Mouse (Mus musculus) kidney, adult 9 months (tissue): ENCODE data around the gene Hipk2.

Experiments used
- DNase-seq: peaks from one replicate; pipeline ENCODE4 v3.0.0; 2022

The Hipk2 gene

DNA sequence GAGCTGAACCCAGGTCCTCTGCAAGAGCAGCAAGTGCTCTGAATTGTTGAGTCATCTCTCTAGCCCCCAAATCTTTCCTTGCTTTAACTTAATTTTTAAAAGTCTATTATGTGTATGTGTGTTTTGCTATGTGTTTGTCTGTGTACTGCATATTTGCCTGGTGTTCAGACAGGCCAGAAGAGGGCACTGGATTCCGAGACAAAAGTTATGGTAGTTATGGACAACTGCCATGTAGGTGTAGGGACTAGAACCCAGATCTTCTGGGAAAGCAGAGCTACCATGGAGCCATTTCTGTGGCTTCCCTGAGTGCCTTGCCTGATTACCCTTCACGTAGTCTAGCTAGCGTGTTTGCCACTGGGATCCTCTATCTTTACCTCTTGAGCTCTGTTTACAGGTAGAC lies 134.9 kb downstream of the Hipk2 start:
- DNase-seq = no peak

DNA sequence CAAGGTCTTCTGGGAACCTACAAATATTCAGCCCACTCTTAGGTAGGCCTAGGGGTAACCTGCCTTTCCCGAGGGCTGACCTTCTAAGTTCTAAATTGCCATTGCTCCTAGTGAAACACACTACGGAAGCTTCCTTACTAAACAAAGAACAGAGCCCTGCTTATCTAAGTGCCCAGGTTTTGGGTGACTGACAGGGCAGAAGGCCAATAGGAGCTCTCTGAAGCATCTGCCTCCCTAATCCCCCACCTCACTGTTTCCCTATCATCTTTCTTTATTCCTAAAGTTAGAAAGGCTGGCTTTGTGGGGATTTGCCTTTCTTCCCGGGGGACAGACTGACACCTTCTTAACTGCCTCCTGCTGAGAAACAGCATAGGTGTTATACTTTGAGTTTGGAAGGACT lies 136.7 kb downstream of the Hipk2 start:
- no peak for DNase-seq

DNA sequence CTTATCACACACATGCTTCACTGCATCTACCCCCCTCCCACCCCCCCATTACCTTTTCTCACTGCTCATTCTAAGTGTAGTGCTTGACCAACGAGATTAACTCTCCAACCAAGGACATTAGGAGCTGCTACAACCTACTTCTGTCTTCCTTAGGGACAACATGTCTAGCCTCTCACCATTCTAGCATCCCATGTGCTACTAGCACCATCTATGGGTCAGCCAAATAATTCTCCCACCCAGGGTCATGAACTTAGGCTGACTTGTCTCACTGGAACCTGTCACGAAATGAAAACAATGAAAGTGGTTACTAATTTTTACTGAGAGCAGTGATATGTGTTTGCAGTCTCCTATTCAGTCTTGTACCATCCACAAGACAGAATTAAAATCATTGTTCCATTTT lies 138.2 kb downstream of the Hipk2 start:
- DNase-seq = no peak

DNA sequence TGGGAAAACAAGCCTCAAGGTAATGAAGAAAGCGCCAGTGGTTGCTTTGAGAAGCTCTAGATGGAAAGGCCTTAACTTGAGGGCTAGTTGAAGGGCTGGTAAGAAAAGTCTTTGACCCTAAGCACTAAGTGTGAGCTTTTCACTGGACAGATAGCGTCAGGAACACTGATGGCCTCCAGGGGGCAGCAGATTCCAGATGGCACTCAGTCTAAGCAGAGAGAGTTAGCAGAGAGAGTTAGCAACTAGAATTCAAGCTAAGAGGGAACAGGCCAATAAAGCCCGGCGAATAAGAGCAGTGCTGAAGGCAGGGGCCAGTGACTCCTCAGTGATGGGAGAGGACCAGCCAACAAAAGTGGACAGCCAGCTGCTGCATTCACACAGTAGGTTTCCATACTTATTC lies 139.7 kb downstream of the Hipk2 start:
- peak; percentile 87 for DNase-seq

DNA sequence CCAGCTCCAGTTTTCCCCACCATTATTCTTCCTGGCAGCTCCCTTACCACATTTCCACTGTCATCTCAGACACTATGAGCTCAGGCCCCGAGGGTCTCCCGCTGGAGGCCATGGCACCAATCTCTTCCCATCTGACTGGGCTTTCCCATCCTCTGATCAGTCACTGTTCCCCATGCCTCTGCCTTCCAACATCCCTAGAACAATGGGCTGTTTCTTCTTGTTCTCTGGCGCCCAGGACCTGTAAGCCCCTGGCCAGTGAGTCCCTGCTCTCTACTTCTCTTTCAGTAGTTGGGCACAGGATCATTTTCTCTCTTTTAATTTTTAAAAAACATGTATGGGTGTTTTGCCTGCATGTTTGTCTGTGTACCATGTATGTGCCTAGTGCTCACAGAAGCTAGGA lies 143.3 kb downstream of the Hipk2 start:
- no peak for DNase-seq

DNA sequence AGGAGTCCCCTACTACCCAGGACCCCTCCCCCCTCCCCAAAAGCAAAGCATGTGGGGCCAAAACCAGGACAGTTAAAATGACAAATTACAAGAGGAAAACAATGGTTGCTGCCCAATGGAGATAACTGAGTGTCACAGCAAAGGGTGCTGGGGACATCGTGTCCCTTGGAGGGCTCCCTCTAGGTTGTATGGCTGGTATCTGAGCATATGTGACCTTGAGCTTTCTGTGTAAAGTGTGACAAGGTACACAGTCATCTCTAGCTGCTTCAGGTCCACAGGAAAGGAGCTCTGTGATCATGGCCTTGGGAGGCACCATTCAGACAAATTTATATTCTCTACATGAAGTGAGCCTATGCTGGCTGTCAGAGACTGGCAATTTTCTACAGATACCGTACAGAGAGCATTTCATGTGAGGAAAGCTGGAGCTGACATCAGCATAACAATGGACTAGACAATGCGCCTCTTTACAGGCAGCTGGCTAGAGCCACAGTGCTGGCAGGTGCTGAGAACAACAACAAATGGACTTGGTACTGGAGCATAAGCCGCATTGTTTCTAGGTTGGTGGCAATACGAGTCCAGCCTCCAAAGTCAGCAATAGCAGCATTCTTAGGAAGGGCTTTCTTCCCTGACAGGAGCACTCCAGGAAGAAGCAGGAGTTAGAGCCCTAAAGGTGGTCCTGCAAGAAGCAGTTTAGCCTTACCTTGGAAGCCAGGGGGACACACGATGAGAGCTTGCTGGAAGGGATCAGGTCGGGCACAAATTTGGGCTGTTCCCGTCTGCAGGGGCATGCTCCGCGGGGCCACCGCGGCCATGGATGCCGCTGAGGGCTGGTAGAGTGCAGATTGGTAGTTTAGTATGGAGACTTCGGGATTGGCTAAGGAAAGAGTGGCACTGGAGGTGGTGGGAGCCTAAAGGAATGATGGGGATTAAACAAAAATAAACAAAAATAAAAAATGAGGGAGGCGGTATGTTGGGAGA lies 145.5 kb downstream of the Hipk2 start:
- no peak for DNase-seq

DNA sequence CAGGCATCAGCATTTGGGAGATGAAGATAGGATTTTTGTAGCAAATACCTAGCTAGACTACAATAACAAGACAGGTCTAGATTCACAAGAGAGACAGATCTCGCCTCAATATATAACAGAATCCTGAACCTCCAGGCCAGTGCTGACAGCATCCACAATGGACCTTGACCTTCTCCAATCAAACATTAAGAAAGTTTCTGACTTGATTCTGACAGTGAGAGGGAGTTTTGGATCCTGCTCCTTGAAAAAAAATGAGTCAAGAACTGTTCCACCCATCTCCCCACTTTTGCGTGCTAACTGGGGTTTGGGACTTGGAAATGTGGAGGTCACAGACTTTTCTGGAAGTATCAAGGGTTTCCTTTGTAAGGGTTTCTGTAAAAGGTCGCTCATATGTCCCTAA lies 150.4 kb downstream of the Hipk2 start:
- peak; percentile 54 for DNase-seq

DNA sequence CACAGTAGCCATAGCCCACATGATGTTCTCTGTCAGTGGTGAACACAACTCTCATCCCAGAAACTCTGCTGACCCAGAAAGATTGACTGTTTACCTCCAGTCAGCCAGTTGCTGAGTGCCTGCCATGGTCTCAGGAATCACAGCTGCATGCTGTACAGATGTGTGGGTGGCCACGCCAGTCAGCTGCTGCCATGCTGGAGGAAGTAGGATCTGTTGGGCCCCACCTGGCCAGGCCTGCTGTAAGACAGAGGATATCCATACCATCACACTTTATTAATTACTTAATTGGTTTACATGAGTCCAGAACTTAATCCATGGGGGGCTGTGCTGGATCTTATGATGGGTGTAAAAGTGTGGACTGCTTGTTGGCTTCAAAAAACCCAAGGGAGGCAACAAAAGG lies 154.6 kb downstream of the Hipk2 start:
- no peak for DNase-seq

DNA sequence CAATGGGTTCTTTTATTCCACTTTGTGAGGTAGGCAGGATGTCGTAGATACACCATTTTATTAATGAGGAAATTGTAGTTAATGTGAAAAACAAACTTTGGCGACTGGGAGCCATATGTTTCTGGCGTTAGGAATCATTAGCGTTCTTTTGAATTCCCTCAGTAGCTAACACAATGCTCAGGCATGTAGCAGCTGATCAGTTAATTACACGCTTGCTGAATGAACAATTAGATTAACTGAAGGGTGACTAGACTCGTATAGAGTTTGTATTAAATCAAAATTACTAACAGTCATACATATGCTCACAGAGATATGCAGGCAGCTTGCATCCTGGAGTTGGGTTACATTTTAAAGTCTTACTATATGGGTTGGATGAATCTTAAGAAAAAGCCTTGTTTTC lies 156.7 kb downstream of the Hipk2 start:
- DNase-seq = no peak

DNA sequence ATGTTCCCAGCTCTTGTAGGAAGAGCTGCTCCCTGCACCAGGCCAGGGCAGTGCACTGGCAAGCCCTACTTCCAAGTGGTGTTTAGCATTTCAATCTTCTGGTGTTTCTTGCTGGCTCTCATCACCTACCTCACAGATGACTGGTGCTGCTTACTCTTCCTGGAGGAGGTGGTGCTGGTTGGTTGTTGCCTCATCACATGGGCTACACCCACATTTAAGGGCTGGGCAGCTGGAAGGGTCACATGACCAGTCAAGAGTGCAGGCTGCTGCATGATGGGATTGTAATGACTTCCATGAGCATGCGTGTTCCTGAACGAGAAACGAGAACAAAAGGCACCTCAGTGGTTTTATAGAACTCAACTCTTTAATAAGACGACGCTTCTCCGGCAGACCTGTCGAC lies 157.3 kb downstream of the Hipk2 start:
- no peak for DNase-seq

DNA sequence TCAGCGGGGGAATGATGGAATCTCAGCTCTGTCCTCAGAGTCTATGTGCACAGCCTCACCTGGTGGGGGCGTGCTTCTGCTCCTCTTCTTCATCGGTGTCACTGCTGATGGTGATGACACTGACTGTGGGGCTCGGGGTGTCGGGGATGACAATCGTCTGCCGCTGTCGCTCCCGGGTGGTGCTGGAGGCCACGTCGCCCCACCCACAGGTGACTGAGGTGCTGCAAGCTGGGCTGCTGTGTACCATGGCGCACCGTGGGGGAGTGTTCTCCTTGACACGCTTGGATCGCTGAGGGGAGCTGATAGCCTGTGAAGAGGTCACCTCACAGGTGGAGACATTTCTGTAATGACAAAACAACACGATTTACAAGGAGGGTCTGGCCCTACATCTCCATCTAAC lies 160.1 kb downstream of the Hipk2 start:
- no peak for DNase-seq

DNA sequence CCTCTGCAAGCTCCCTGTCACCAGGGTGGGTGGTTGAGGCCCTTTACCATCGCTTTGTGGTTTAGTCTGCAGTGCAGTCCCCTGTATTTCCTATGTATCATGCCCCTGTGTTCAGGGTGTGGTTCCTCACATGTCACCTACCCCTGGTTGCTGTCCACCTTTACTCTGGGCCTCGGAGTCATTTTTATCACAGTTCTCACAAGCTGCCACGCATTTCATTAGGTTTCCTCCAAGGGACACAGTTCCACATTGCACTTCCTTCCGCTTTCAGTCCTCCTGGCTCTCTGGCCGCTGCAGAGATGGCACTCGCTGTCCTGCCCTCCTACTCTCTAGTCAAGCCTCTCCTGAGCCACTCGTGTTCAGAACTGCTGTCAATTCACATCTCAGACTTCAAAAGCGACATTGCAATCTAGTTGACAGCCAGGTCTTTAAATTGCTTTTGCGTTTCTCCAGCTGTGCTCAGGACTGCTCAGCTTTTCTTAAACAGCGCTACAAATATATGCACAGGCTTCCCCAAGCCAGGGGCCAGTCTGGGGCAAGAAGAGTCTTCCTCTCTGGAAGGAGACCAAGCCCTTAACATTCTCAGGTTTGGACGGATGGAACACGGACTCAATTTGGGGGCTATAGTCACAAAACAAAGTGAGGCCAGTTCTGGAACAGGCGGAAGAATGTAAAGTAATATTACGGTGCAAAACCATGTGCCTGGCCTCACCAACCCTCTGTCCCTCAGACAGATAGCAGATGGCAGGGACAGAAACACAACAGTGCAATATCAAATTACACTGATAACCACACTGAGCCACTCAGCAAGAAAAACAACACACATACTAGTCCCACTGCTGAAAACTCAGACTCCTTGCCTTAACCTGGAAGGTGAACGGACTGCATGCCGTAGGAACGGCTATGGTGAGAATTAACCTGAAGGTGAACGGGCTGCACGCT lies 161.7 kb downstream of the Hipk2 start:
- DNase-seq = no peak

DNA sequence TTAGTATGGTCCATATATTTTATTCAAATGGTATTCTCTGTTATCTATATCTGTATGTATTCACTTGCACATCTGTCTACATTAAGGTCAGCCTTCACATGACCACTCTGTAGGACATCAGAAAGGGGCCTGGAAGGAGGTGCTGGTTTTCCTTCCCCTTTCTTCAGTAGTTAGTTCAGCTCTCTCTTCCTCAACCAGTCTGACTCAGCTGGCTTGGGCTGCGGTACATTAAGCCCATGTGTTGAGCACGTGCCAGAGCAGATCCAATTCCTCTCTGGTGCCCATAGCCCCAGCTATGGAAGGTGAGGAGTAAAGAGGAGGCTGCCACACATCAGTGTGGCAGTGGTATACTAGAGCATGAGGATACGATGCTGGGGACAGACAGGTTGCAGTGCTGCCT lies 165.5 kb downstream of the Hipk2 start:
- DNase-seq = no peak

DNA sequence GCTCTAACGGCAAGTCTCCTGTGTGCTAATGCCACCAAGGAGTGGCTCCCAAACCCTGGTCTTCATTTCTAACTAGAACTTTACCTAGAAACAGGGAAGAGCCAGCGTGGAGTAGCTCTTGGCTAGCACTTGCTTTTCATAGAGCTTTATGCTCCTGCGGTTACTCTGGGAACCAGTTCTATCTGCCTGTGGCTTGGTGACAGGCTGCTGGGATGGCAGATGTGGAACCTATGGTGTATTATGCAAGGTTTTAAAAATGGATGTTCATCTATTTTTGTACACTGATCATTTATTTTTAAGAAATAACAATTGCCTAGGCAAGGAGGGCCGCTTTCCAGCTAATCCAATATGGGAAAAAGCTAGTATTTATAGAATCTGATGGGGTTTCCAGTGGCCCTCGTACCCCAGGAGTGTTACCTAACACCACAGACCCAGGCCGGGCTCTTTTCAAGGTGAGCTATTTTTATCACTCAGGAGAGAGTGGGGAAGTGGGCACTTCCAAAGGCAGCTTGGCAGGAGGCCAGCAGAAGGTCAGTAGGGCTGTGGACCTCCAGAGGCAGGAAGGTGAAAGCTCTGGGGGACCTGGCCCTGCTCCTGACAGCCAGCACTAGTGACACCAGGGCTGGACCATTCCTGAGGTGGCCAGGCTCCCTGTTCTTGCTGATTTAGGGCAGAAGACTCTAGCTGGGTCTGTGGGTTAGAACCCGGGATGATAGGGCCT lies 171.5 kb downstream of the Hipk2 start:
- DNase-seq = peak; percentile 45

DNA sequence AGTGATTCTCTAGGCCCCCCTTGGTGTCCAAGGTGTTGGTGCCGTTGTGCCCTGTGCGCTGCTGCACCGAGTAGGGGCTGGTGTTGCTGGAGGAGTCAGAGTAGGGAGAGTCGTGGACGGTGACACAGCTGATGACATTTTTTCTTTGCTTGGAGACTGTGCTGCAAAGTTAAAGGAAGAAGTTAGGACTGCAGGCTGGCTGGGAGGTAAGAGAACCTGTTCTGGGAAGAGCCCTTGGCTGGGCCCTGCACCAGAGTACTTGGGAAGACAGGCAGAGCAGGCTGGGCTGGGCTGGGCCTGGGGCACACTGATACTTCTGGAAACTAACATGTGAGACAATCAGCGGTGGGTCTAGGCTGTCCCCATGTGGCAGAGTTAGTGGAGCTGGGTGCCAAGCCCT lies 172.4 kb downstream of the Hipk2 start:
- DNase-seq = no peak

DNA sequence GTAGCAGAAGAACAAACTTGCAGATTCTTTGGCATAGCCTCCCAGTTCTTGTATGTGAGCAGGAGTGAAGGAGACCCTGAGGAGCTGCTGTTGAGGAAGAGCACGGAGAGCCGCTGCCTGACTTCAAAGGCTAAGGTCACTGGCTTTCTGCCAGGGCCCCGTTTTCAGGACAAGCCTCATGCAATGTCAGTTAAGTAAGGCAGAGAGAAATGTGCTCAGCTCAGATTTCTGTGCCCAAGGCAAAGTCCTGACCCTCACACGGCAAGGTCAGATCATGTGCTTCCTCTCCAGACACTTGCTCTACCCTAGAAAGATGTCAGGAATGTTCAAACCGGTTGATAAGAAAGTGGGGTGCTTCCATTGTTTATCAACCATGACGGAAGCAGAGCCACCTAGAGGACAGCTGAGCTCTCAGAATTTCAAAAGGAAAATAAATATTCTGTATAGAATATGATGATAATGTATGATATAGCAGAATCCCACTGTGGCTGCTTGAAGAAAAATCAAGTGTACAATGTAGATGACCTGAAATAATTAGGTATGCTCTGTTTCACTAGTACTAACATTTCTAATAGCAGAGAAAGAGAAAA lies 173.1 kb downstream of the Hipk2 start:
- peak; percentile 32 for DNase-seq

DNA sequence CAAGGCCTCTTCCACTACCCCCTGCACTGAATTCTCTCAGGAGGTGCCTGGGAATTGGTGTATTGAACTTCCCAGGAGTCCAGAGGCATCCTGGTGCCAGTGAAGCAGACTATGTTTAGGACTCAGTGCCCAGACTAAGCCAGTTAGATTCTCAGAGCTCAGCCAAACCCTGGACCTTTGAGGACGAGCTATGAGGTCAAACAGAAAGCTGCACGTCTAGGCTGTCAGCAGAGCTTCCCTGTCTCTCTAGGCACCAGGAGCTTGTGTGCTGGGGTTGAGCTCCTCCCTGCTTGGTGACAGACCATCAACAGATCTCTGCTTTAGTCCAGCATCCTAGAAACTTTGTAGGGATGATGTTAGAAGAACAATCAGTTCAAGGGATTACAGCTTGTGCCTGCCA lies 174.5 kb downstream of the Hipk2 start:
- no peak for DNase-seq

DNA sequence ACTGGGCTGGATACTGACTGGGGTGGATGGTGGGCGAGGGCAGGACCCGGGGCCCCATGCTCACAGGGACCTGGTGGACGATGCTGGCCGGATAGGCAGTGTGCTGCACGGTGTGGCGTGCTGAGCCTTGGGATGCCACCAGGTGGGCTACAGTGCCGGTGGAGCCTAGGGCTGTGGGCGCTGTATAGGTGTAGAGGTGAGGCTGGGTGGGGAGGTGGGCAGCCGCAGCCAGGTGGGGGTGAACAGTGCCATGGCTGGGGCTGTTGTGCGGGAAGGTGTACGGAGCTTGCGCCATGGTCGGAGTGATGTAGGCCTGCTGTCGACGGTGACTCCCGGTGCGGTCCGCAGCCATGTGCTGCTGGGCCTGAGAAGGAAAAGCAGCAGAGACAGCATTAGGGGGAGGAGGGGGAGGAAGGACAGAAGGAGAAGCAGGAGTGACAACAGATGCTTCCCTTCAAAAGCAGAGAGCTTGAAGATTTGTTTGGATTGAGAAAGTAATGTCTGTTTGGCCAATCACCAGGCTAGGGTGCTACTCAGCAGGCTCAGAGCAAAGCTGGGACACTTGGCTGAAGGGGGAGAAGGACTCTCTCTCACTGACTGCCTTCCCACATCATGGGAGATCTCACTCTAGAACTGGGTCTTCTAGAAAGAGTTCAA lies 177.6 kb downstream of the Hipk2 start:
- DNase-seq = no peak

DNA sequence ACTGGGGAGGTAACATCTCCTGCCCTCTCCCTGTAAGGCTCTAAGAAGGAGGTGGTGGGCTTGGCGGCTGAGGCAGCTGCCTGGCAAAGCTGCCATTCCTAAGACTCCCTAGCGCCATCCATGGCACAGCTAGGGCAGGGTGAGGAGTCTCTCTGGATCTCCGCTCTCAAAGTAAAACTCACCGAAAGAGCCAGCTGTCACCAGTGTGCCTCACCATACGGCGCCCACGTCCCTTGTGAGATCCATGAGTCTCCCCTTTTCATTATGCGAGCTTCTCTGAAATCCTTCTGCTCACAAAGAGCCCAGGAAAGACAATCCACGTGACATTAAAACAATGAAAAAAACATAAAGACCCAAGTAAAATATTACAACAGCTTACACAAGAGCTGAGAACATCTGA lies 179.4 kb downstream of the Hipk2 start:
- DNase-seq = no peak

DNA sequence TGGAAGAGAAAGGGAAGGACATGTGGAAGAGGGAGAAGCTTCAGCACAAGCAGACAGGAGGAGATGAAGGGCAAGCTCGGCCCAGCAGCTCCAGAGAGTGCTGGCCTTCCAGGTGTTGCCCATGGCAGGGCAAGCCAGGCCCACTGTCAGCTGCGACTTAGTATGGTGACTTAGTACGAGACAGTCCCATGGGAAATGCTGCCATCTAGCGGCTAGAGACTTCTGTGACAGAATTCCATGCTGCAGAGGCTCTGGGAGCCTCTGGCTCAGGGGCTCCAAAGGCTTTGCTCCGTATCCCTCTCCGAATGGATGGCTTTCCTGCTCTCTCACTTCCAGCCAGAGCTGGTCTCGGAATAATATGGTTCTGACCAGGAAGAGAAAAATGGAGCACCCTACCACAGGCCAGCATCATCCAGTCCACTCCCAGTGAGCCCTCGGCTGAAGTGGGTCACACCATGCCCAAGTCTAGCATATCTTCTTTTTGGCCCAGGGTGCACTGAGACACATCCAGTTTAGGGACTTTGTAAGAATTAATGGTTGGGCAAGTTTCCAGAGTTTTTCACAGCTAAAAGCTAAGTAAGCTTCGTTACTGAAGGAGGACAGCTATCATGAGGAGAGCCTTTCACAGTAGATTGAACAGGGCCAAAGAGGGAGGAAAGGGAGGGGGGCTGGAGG lies 180.4 kb downstream of the Hipk2 start:
- peak; percentile 80 for DNase-seq

DNA sequence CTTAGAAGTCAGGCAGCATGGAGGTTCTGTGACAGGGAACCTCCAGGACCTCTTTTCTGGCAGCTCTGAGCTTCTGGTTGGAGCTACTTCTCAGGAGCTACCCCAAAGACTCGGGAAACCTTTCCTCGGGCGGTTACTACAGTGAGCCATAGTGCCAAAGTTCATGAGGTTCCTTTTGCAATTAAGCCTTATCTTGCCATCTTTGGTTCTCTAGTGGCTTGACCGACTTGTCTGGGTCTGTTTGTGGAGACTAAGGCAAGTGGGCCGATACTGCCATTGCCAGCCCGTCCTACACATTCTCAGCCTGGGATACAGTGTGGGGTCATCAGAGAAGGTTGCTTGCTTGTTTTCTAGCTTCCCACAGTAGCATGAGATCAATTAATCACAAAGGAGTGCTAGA lies 183.4 kb downstream of the Hipk2 start:
- DNase-seq = no peak

DNA sequence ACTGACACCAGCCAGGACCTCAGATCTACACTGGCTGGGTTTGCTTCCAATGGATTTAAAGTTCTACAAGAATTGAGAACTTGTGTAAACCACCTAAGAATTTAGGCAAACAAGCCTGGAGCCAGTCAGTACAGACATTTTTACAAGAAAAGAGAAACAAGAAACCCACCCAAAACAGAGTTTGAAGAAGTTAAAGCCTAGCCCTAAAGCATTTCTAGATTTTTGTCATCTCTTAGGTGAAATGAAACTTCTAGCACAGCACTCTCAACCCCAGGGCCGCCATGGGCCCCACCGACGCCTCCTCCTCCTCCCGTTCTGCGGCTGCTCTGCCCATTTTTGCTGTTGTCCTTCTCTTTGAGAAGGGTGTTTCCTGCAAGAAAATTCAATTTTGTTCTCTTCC lies 184.9 kb downstream of the Hipk2 start:
- no peak for DNase-seq
